Mouse (Mus musculus): Measurements from ENCODE around the gene Pecr.

DNA sequence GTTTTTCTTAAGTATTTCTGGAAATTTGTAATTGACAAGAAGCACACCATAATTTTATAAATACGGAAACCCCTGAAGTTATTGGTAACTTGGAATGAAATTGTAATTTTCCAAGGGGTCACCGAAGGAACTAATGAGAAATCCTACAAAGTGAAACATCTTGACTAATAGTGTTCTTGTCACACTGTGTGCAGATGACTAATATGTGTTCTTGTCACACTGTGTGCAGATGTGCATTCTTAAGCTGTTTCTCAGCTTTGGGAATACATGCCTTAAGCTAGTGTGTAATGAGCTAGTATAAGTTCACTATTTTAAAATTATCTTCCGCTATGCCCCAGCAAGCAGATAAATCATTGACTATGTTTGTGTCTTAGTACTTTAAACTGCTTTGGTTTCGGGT is 39.1 kb upstream of the Pecr start:
- TF ChIP-seq EP300 (IDR thresholded peaks at IDR 0.05; ENCODE audit: low read depth) (no peak), CTCF (IDR thresholded peaks at IDR 0.05; ENCODE audit: low read depth) (no peak)
